Mouse (Mus musculus): ENCODE results near the gene Pde8a. TPM values are rescaled to one million over a fixed set of nuclear protein-coding genes. Genes with fewer than 3 reads are reported as not detected.

Pde8a gene
- polyA plus RNA-seq, 1 experiment from 2014 or later: 3.0 TPM

- H3K36me3 ChIP-seq (ENCODE audit: control insufficient read depth, insufficient read depth, low read length): no peaks in the 10 kb centered on the region
- no peak overlapping the region for H3K27ac ChIP-seq (ENCODE audit: low read depth, low read length)
- DNase-seq (ENCODE audit: low spot score, missing footprints) (no peak), ATAC-seq (ENCODE audit: low FRiP score) (no peak)
- H3K27me3 ChIP-seq (ENCODE audit: control insufficient read depth, insufficient read depth, low read length): no peaks in the 10 kb centered on the region
- no peak overlapping the region for H3K4me2 ChIP-seq
- H3K9ac ChIP-seq (ENCODE audit: low read length): no peak overlapping the region
- no peak overlapping the region for H3K4me3 ChIP-seq (ENCODE audit: low read depth, low read length)
- no peaks in the 10 kb centered on the region for H3K9me3 ChIP-seq (ENCODE audit: control insufficient read depth, low read length)
- 90% methylated on average over 3 of the region's 3 CpGs for WGBS
- no peaks in the 10 kb centered on the region for H3K4me1 ChIP-seq (ENCODE audit: control insufficient read depth, insufficient read depth, low read length)
Observed at GRCm38 (mm10) chr7:81249854-81250279, 36.5 kb downstream of the Pde8a start.

GRCm38 (mm10) chr7:81250601-81251000 is 37.2 kb downstream of the Pde8a start:
- no peaks in the 10 kb centered on the region for H3K4me1 ChIP-seq (ENCODE audit: control insufficient read depth, insufficient read depth, low read length)
- H3K9me3 ChIP-seq (ENCODE audit: control insufficient read depth, low read length): no peaks in the 10 kb centered on the region
- DNase-seq (ENCODE audit: low spot score, missing footprints) (no peak), ATAC-seq (ENCODE audit: low FRiP score) (no peak)
- no peak overlapping the region for H3K9ac ChIP-seq (ENCODE audit: low read length)
- H3K4me3 ChIP-seq (ENCODE audit: low read depth, low read length): no peak overlapping the region
- H3K27me3 ChIP-seq (ENCODE audit: control insufficient read depth, insufficient read depth, low read length): no peaks in the 10 kb centered on the region
- H3K36me3 ChIP-seq (ENCODE audit: control insufficient read depth, insufficient read depth, low read length): no peaks in the 10 kb centered on the region
- no peak overlapping the region for H3K4me2 ChIP-seq
- WGBS: 83% methylated on average over 6 of the region's 6 CpGs
- H3K27ac ChIP-seq (ENCODE audit: low read depth, low read length): no peak overlapping the region

- DNase-seq (ENCODE audit: low spot score, missing footprints): no peak
- Histone ChIP-seq H3K36me3 (ENCODE audit: control insufficient read depth, insufficient read depth, low read length) (no peaks in the 10 kb centered on the region), H3K9ac (ENCODE audit: low read length) (no peak overlapping the region), H3K4me1 (ENCODE audit: control insufficient read depth, insufficient read depth, low read length) (no peaks in the 10 kb centered on the region), H3K27me3 (ENCODE audit: control insufficient read depth, insufficient read depth, low read length) (no peaks in the 10 kb centered on the region), H3K4me3 (ENCODE audit: low read depth, low read length) (no peak overlapping the region), H3K4me2 (no peak overlapping the region), H3K27ac (ENCODE audit: low read depth, low read length) (no peak overlapping the region), H3K9me3 (ENCODE audit: control insufficient read depth, low read length) (no peaks in the 10 kb centered on the region)
- WGBS: 95% methylated on average over 2 of the region's 2 CpGs
- no peak for ATAC-seq (ENCODE audit: low FRiP score)
Observed at GRCm38 (mm10) chr7:81251521-81251920, 38.1 kb downstream of the Pde8a start.

- Histone ChIP-seq H3K9ac (ENCODE audit: low read length) (no peak overlapping the region), H3K36me3 (ENCODE audit: control insufficient read depth, insufficient read depth, low read length) (no peaks in the 10 kb centered on the region), H3K4me2 (no peak overlapping the region), H3K9me3 (ENCODE audit: control insufficient read depth, low read length) (no peaks in the 10 kb centered on the region), H3K27ac (ENCODE audit: low read depth, low read length) (no peak overlapping the region), H3K4me1 (ENCODE audit: control insufficient read depth, insufficient read depth, low read length) (no peaks in the 10 kb centered on the region), H3K27me3 (ENCODE audit: control insufficient read depth, insufficient read depth, low read length) (no peaks in the 10 kb centered on the region), H3K4me3 (ENCODE audit: low read depth, low read length) (no peak overlapping the region)
- 79% methylated on average over 11 of the region's 11 CpGs for WGBS
- ATAC-seq (ENCODE audit: low FRiP score) (no peak), DNase-seq (ENCODE audit: low spot score, missing footprints) (no peak)
Observed at GRCm38 (mm10) chr7:81253317-81253716, 39.9 kb downstream of the Pde8a start.

GRCm38 (mm10) chr7:81254579-81254978 is 41.2 kb downstream of the Pde8a start:
- no peaks in the 10 kb centered on the region for H3K36me3 ChIP-seq (ENCODE audit: control insufficient read depth, insufficient read depth, low read length)
- H3K9ac ChIP-seq (ENCODE audit: low read length): no peak overlapping the region
- no peak for DNase-seq (ENCODE audit: low spot score, missing footprints)
- no peak overlapping the region for H3K4me3 ChIP-seq (ENCODE audit: low read depth, low read length)
- no peaks in the 10 kb centered on the region for H3K9me3 ChIP-seq (ENCODE audit: control insufficient read depth, low read length)
- H3K27ac ChIP-seq (ENCODE audit: low read depth, low read length): no peak overlapping the region
- no peak for ATAC-seq (ENCODE audit: low FRiP score)
- no peaks in the 10 kb centered on the region for H3K27me3 ChIP-seq (ENCODE audit: control insufficient read depth, insufficient read depth, low read length)
- no peak overlapping the region for H3K4me2 ChIP-seq
- no peaks in the 10 kb centered on the region for H3K4me1 ChIP-seq (ENCODE audit: control insufficient read depth, insufficient read depth, low read length)

GRCm38 (mm10) chr7:81255456-81255855 is 42.1 kb downstream of the Pde8a start:
- 95% methylated on average over 3 of the region's 3 CpGs for WGBS

GRCm38 (mm10) chr7:81256773-81257172 is 43.4 kb downstream of the Pde8a start:
- DNase-seq (ENCODE audit: low spot score, missing footprints): no peak
- ATAC-seq (ENCODE audit: low FRiP score): no peak
- H3K4me2 ChIP-seq: no peak overlapping the region
- 91% methylated on average over 3 of the region's 3 CpGs for WGBS
- H3K9ac ChIP-seq (ENCODE audit: low read length): no peak overlapping the region
- no peaks in the 10 kb centered on the region for H3K27me3 ChIP-seq (ENCODE audit: control insufficient read depth, insufficient read depth, low read length)
- H3K27ac ChIP-seq (ENCODE audit: low read depth, low read length): no peak overlapping the region
- H3K9me3 ChIP-seq (ENCODE audit: control insufficient read depth, low read length): no peaks in the 10 kb centered on the region
- no peak overlapping the region for H3K4me3 ChIP-seq (ENCODE audit: low read depth, low read length)
- no peaks in the 10 kb centered on the region for H3K4me1 ChIP-seq (ENCODE audit: control insufficient read depth, insufficient read depth, low read length)
- H3K36me3 ChIP-seq (ENCODE audit: control insufficient read depth, insufficient read depth, low read length): no peaks in the 10 kb centered on the region

More at GRCm38 (mm10) chr7:81255456-81255855, 42.1 kb downstream of the Pde8a start:
- no peak overlapping the region for H3K4me2 ChIP-seq
- no peak overlapping the region for H3K4me3 ChIP-seq (ENCODE audit: low read depth, low read length)
- ATAC-seq (ENCODE audit: low FRiP score): no peak
- DNase-seq (ENCODE audit: low spot score, missing footprints): no peak
- H3K36me3 ChIP-seq (ENCODE audit: control insufficient read depth, insufficient read depth, low read length): no peaks in the 10 kb centered on the region
- no peaks in the 10 kb centered on the region for H3K27me3 ChIP-seq (ENCODE audit: control insufficient read depth, insufficient read depth, low read length)
- H3K9ac ChIP-seq (ENCODE audit: low read length): no peak overlapping the region
- no peaks in the 10 kb centered on the region for H3K4me1 ChIP-seq (ENCODE audit: control insufficient read depth, insufficient read depth, low read length)
- no peak overlapping the region for H3K27ac ChIP-seq (ENCODE audit: low read depth, low read length)
- no peaks in the 10 kb centered on the region for H3K9me3 ChIP-seq (ENCODE audit: control insufficient read depth, low read length)

- ATAC-seq (ENCODE audit: low FRiP score) (no peak), DNase-seq (ENCODE audit: low spot score, missing footprints) (no peak)
- H3K4me2 ChIP-seq: no peak overlapping the region
- H3K9me3 ChIP-seq (ENCODE audit: control insufficient read depth, low read length): no peaks in the 10 kb centered on the region
- no peak overlapping the region for H3K4me3 ChIP-seq (ENCODE audit: low read depth, low read length)
- no peaks in the 10 kb centered on the region for H3K36me3 ChIP-seq (ENCODE audit: control insufficient read depth, insufficient read depth, low read length)
- no peak overlapping the region for H3K9ac ChIP-seq (ENCODE audit: low read length)
- 87% methylated on average over 7 of the region's 7 CpGs for WGBS
- H3K27me3 ChIP-seq (ENCODE audit: control insufficient read depth, insufficient read depth, low read length): no peaks in the 10 kb centered on the region
- H3K27ac ChIP-seq (ENCODE audit: low read depth, low read length): no peak overlapping the region
- H3K4me1 ChIP-seq (ENCODE audit: control insufficient read depth, insufficient read depth, low read length): no peaks in the 10 kb centered on the region
Observed at GRCm38 (mm10) chr7:81261548-81261947, 48.2 kb downstream of the Pde8a start.

- H3K4me1 ChIP-seq (ENCODE audit: control insufficient read depth, insufficient read depth, low read length): no peaks in the 10 kb centered on the region
- ATAC-seq (ENCODE audit: low FRiP score): no peak
- H3K4me3 ChIP-seq (ENCODE audit: low read depth, low read length): no peak overlapping the region
- H3K27ac ChIP-seq (ENCODE audit: low read depth, low read length): no peak overlapping the region
- DNase-seq (ENCODE audit: low spot score, missing footprints): no peak
- WGBS: 79% methylated on average over 3 of the region's 3 CpGs
- no peaks in the 10 kb centered on the region for H3K27me3 ChIP-seq (ENCODE audit: control insufficient read depth, insufficient read depth, low read length)
- H3K36me3 ChIP-seq (ENCODE audit: control insufficient read depth, insufficient read depth, low read length): no peaks in the 10 kb centered on the region
- H3K9me3 ChIP-seq (ENCODE audit: control insufficient read depth, low read length): no peaks in the 10 kb centered on the region
- no peak overlapping the region for H3K9ac ChIP-seq (ENCODE audit: low read length)
- H3K4me2 ChIP-seq: no peak overlapping the region
Observed at GRCm38 (mm10) chr7:81272908-81273307, 59.5 kb downstream of the Pde8a start.

- DNase-seq (ENCODE audit: low spot score, missing footprints): no peak
- H3K27ac ChIP-seq (ENCODE audit: low read depth, low read length): no peak overlapping the region
- no peaks in the 10 kb centered on the region for H3K4me1 ChIP-seq (ENCODE audit: control insufficient read depth, insufficient read depth, low read length)
- WGBS: 85% methylated on average over 6 of the region's 6 CpGs
- H3K9me3 ChIP-seq (ENCODE audit: control insufficient read depth, low read length): no peaks in the 10 kb centered on the region
- H3K36me3 ChIP-seq (ENCODE audit: control insufficient read depth, insufficient read depth, low read length): no peaks in the 10 kb centered on the region
- ATAC-seq (ENCODE audit: low FRiP score): no peak
- no peaks in the 10 kb centered on the region for H3K27me3 ChIP-seq (ENCODE audit: control insufficient read depth, insufficient read depth, low read length)
- no peak overlapping the region for H3K4me3 ChIP-seq (ENCODE audit: low read depth, low read length)
- H3K4me2 ChIP-seq: no peak overlapping the region
- no peak overlapping the region for H3K9ac ChIP-seq (ENCODE audit: low read length)
Observed at GRCm38 (mm10) chr7:81278966-81279365, 65.6 kb downstream of the Pde8a start.
